Mouse (Mus musculus) induced T-regulatory cell, adult 2 months (primary cell): ENCODE data around the gene Rhcg.

ENCODE experiments used
- DNase-seq: peaks from one replicate; pipeline ENCODE4 v3.0.0-alpha.2; 2012; ENCODE audit warnings: low read depth

Gene Rhcg

GRCm38 (mm10) chr7:79617418-79617817 is at the start of gene Rhcg:
Gene Rhcg (minus strand): TSS chr7:79617657.
- no peak for DNase-seq

- no peak for DNase-seq
These were observed 49.2 kb upstream of the Rhcg start for GRCm38 (mm10) chr7:79666690-79667089.

GRCm38 (mm10) chr7:79661253-79661890 is 43.9 kb upstream of the Rhcg start:
- peak; percentile 41 for DNase-seq

GRCm38 (mm10) chr7:79660291-79661150 is 43.1 kb upstream of the Rhcg start:
- no peak for DNase-seq

- DNase-seq, result peak; percentile 99
These were observed 42.3 kb upstream of the Rhcg start, which contains the start of gene Ticrr for GRCm38 (mm10) chr7:79659578-79660290. Gene Ticrr (plus strand): TSS chr7:79660196.

GRCm38 (mm10) chr7:79654586-79654985 is 37.1 kb upstream of the Rhcg start:
- no peak for DNase-seq

GRCm38 (mm10) chr7:79654185-79654584 is 36.7 kb upstream of the Rhcg start:
- DNase-seq, result no peak

- DNase-seq, result peak; percentile 61
These were observed 31.5 kb upstream of the Rhcg start for GRCm38 (mm10) chr7:79649005-79649404.

GRCm38 (mm10) chr7:79647233-79647632 is 29.8 kb upstream of the Rhcg start:
- no peak for DNase-seq

GRCm38 (mm10) chr7:79631773-79632348 is 14.4 kb upstream of the Rhcg start:
- no peak for DNase-seq

GRCm38 (mm10) chr7:79628271-79628913 is 10.9 kb upstream of the Rhcg start:
- no peak for DNase-seq

GRCm38 (mm10) chr7:79626170-79626569 is 8.7 kb upstream of the Rhcg start:
- no peak for DNase-seq

- DNase-seq, result no peak
These were observed 5.6 kb upstream of the Rhcg start for GRCm38 (mm10) chr7:79623086-79623485.

GRCm38 (mm10) chr7:79619493-79619892 is 2.0 kb upstream of the Rhcg start:
- no peak for DNase-seq

- DNase-seq, result no peak
These were observed 1.5 kb downstream of the Rhcg start for GRCm38 (mm10) chr7:79615941-79616340.

GRCm38 (mm10) chr7:79615008-79615407 is 2.4 kb downstream of the Rhcg start:
- no peak for DNase-seq

- DNase-seq, result no peak
These were observed 4.1 kb downstream of the Rhcg start for GRCm38 (mm10) chr7:79613314-79613713.

- DNase-seq, result peak; percentile 70
These were observed 4.7 kb downstream of the Rhcg start for GRCm38 (mm10) chr7:79612783-79613182.

GRCm38 (mm10) chr7:79611901-79612300 is 5.6 kb downstream of the Rhcg start:
- DNase-seq, result no peak

GRCm38 (mm10) chr7:79607263-79607921 is 10.1 kb downstream of the Rhcg start:
- peak; percentile 49 for DNase-seq

GRCm38 (mm10) chr7:79606766-79607165 is 10.7 kb downstream of the Rhcg start:
- DNase-seq, result no peak
